Mouse (Mus musculus): Measurements from ENCODE around the gene 4930544D05Rik. TPM values are rescaled to one million over a fixed set of nuclear protein-coding genes. Genes with fewer than 3 reads are reported as not detected.

The 4930544D05Rik gene
- polyA plus RNA-seq, 1 experiment from 2014 or later: not detected

- WGBS: 48% methylated on average over 6 of the region's 6 CpGs
- Histone ChIP-seq H3K9ac (peak overlapping the region; percentile 35; the same call in 1 of the 2 replicates), H3K4me1 (peaks cover 78% of the 10 kb centered on the region), H3K27ac (peak overlapping the region; percentile 72), H3K9me3 (no peaks in the 10 kb centered on the region), H3K4me2 (replicated peaks) (no peak overlapping the region), H3K4me3 (no peak overlapping the region), H3K36me3 (peaks cover 3% of the 10 kb centered on the region; the same call in 1 of the 2 replicates), H3K27me3 (no peaks in the 10 kb centered on the region)
- ATAC-seq (ENCODE audit: low FRiP score, low read depth): no peak
Observed at GRCm38 (mm10) chr11:70583022-70583714, 32.5 kb upstream of the 4930544D05Rik start.

- Histone ChIP-seq H3K4me1 (peaks cover 72% of the 10 kb centered on the region), H3K9ac (no peak overlapping the region), H3K9me3 (no peaks in the 10 kb centered on the region), H3K4me3 (no peak overlapping the region), H3K27me3 (no peaks in the 10 kb centered on the region), H3K27ac (peak overlapping the region; percentile 72), H3K4me2 (replicated peaks) (no peak overlapping the region), H3K36me3 (peaks cover 5% of the 10 kb centered on the region; the same call in 1 of the 2 replicates)
- WGBS: 81% methylated on average over 7 of the region's 7 CpGs
- no peak for ATAC-seq (ENCODE audit: low FRiP score, low read depth)
Observed at GRCm38 (mm10) chr11:70583775-70584174, 31.9 kb upstream of the 4930544D05Rik start.

GRCm38 (mm10) chr11:70585457-70585856, 30.2 kb upstream of the 4930544D05Rik start:
- Histone ChIP-seq H3K9me3 (no peaks in the 10 kb centered on the region), H3K4me1 (peaks cover 57% of the 10 kb centered on the region), H3K27ac (peak overlapping the region; percentile 67), H3K4me2 (replicated peaks) (peak overlapping the region; percentile 35; the same call in 1 of the 2 replicates), H3K36me3 (peaks cover 5% of the 10 kb centered on the region; the same call in 1 of the 2 replicates), H3K9ac (peak overlapping the region; percentile 31; the same call in 1 of the 2 replicates), H3K27me3 (no peaks in the 10 kb centered on the region), H3K4me3 (no peak overlapping the region)
- WGBS: 27% methylated on average over 7 of the region's 7 CpGs
- ATAC-seq (ENCODE audit: low FRiP score, low read depth): peak; percentile 71; the same call in 1 of the 2 replicates

GRCm38 (mm10) chr11:70586261-70586660, 29.4 kb upstream of the 4930544D05Rik start:
- Histone ChIP-seq H3K27me3 (no peaks in the 10 kb centered on the region), H3K4me2 (replicated peaks) (no peak overlapping the region), H3K27ac (no peak overlapping the region), H3K36me3 (peaks cover 5% of the 10 kb centered on the region; the same call in 1 of the 2 replicates), H3K4me1 (peaks cover 53% of the 10 kb centered on the region), H3K9ac (no peak overlapping the region), H3K9me3 (no peaks in the 10 kb centered on the region), H3K4me3 (no peak overlapping the region)
- 83% methylated on average over 3 of the region's 3 CpGs for WGBS
- ATAC-seq (ENCODE audit: low FRiP score, low read depth): no peak

- Histone ChIP-seq H3K4me2 (replicated peaks) (no peak overlapping the region), H3K9me3 (no peaks in the 10 kb centered on the region), H3K9ac (no peak overlapping the region), H3K4me3 (no peak overlapping the region), H3K27me3 (no peaks in the 10 kb centered on the region), H3K27ac (no peak overlapping the region), H3K4me1 (peaks cover 49% of the 10 kb centered on the region), H3K36me3 (peaks cover 5% of the 10 kb centered on the region; the same call in 1 of the 2 replicates)
- 78% methylated on average over 5 of the region's 5 CpGs for WGBS
- no peak for ATAC-seq (ENCODE audit: low FRiP score, low read depth)
Observed at GRCm38 (mm10) chr11:70586954-70587353, 28.7 kb upstream of the 4930544D05Rik start.

GRCm38 (mm10) chr11:70591733-70592132, 23.9 kb upstream of the 4930544D05Rik start:
- 89% methylated on average over 1 of the region's 1 CpGs for WGBS
- H3K4me3 ChIP-seq: no peak overlapping the region
- no peaks in the 10 kb centered on the region for H3K27me3 ChIP-seq
- no peak overlapping the region for H3K4me2 ChIP-seq (replicated peaks)
- peaks cover 5% of the 10 kb centered on the region; the same call in 1 of the 2 replicates for H3K36me3 ChIP-seq
- no peak overlapping the region for H3K9ac ChIP-seq
- no peak overlapping the region for H3K27ac ChIP-seq
- H3K9me3 ChIP-seq: no peaks in the 10 kb centered on the region
- peaks cover 7% of the 10 kb centered on the region; the same call in 1 of the 2 replicates for H3K4me1 ChIP-seq
- ATAC-seq (ENCODE audit: low FRiP score, low read depth): no peak

- H3K36me3 ChIP-seq: peaks cover 26% of the 10 kb centered on the region
- H3K4me1 ChIP-seq: peaks cover 7% of the 10 kb centered on the region; the same call in 1 of the 2 replicates
- H3K4me2 ChIP-seq (replicated peaks): no peak overlapping the region
- H3K9me3 ChIP-seq: no peaks in the 10 kb centered on the region
- WGBS: 81% methylated on average over 15 of the region's 15 CpGs
- no peaks in the 10 kb centered on the region for H3K27me3 ChIP-seq
- no peak overlapping the region for H3K27ac ChIP-seq
- H3K4me3 ChIP-seq: no peak overlapping the region
- no peak for ATAC-seq (ENCODE audit: low FRiP score, low read depth)
- 0 out of 2 replicates have a peak overlapping the region, but pooled peaks have one; percentile 2 for H3K9ac ChIP-seq
Observed at GRCm38 (mm10) chr11:70594253-70594989, 21.2 kb upstream of the 4930544D05Rik start.

- ATAC-seq (ENCODE audit: low FRiP score, low read depth): no peak
- Histone ChIP-seq H3K36me3 (peaks cover 33% of the 10 kb centered on the region), H3K9me3 (no peaks in the 10 kb centered on the region), H3K27me3 (no peaks in the 10 kb centered on the region), H3K4me1 (peaks cover 7% of the 10 kb centered on the region; the same call in 1 of the 2 replicates), H3K4me3 (no peak overlapping the region), H3K4me2 (replicated peaks) (no peak overlapping the region), H3K27ac (no peak overlapping the region), H3K9ac (no peak overlapping the region; the same call in 1 of the 2 replicates)
- 70% methylated on average over 2 of the region's 2 CpGs for WGBS
Observed at GRCm38 (mm10) chr11:70595638-70596037, 20.0 kb upstream of the 4930544D05Rik start.

- Histone ChIP-seq H3K36me3 (peaks cover 33% of the 10 kb centered on the region), H3K4me3 (no peak overlapping the region), H3K9ac (peak overlapping the region; percentile 35; the same call in 1 of the 2 replicates), H3K27me3 (no peaks in the 10 kb centered on the region), H3K4me2 (replicated peaks) (no peak overlapping the region), H3K4me1 (peaks cover 7% of the 10 kb centered on the region; the same call in 1 of the 2 replicates), H3K9me3 (no peaks in the 10 kb centered on the region), H3K27ac (no peak overlapping the region)
- ATAC-seq (ENCODE audit: low FRiP score, low read depth): no peak
- WGBS: 61% methylated on average over 4 of the region's 4 CpGs
Observed at GRCm38 (mm10) chr11:70596094-70596493, 19.6 kb upstream of the 4930544D05Rik start.

GRCm38 (mm10) chr11:70597301-70597700, 18.3 kb upstream of the 4930544D05Rik start:
- Histone ChIP-seq H3K36me3 (peaks cover 44% of the 10 kb centered on the region), H3K27ac (no peak overlapping the region), H3K27me3 (no peaks in the 10 kb centered on the region), H3K4me2 (replicated peaks) (no peak overlapping the region), H3K4me3 (no peak overlapping the region), H3K4me1 (peaks cover 4% of the 10 kb centered on the region; the same call in 1 of the 2 replicates), H3K9me3 (no peaks in the 10 kb centered on the region), H3K9ac (no peak overlapping the region; the same call in 1 of the 2 replicates)
- ATAC-seq (ENCODE audit: low FRiP score, low read depth): no peak
- 89% methylated on average over 6 of the region's 6 CpGs for WGBS

GRCm38 (mm10) chr11:70598451-70598953, 17.1 kb upstream of the 4930544D05Rik start:
- Histone ChIP-seq H3K9ac (no peak overlapping the region), H3K27me3 (no peaks in the 10 kb centered on the region), H3K4me2 (replicated peaks) (no peak overlapping the region), H3K9me3 (no peaks in the 10 kb centered on the region), H3K4me3 (no peak overlapping the region), H3K4me1 (peaks cover 4% of the 10 kb centered on the region; the same call in 1 of the 2 replicates), H3K36me3 (peaks cover 56% of the 10 kb centered on the region), H3K27ac (no peak overlapping the region)
- ATAC-seq (ENCODE audit: low FRiP score, low read depth): no peak
- 90% methylated on average over 9 of the region's 9 CpGs for WGBS
